Mouse (Mus musculus): ENCODE results near the gene Myh7b. TPM values are rescaled to one million over a fixed set of nuclear protein-coding genes. Genes with fewer than 3 reads are reported as not detected.
A peak's percentile ranks its signal among the peaks of the same experiment; 100 is the strongest.

The Myh7b gene
- polyA plus RNA-seq, 1 experiment, result not detected

DNA sequence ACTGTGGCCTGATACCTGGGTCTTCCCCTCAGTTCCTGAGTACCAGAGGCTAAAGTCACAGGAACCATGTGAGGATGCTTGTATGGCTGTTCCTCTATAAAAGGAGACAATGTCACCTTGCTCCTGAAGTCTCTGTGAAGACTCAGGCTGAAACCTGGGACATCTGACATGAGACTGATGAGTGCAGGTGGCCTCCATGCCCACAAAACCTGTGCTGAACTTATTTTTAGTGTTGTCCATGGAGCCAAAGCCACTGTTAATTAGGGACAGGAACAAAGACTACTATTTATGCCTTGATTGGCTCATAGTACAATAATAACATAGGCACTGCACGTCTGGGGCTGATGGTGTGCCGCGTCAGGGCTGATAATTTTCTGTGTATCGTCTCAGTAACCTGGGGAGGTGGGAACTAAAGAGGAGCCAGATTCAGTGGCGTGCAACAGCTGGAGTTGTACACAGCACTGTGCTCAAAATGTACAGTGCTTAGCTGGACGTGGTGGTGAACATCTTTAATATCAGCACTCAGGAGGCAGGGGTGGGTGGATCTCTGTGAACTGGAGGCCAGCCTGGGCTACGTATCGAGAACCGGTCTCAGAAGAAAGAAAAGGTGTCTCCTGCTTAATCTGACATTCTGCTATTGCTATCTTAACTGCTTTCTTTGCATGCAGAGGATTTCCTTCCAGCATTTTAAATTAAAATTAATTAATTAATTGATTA lies 980 bp downstream of the Myh7b start:
- 85% methylated on average over 9 of the region's 9 CpGs for WGBS
- TF ChIP-seq CTCF (IDR thresholded peaks at IDR 0.05; ENCODE audit: insufficient read depth, low read depth, low read length) (no peak), POLR2A (IDR thresholded peaks at IDR 0.05; ENCODE audit: insufficient read depth, low read depth, low read length) (no peak)

DNA sequence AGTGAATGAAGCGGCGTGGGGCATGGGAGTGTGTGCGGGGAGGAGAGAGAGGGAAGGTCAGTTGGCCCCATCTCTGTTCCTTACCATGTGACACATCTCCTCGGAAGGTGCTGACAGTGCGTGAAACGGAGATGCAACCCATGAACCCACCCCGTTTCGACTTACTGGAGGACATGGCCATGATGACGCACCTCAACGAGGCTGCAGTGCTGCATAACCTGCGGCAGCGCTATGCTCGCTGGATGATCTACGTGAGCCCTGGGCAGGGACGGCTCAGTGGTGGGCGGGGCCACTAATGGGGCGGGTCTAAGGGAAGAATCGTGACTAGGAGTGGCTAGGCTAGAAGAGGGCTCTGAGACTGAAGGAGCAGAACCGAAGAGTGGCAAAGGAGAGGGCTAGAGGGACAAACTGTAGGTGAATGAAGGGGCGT lies 2.3 kb downstream of the Myh7b start:
- Histone ChIP-seq H3K4me3 (ENCODE audit: insufficient read depth, low read depth, low read length) (peak overlapping the region; percentile 31), H3K27ac (ENCODE audit: insufficient read depth, low read depth, low read length) (no peak overlapping the region), H3K4me1 (ENCODE audit: control insufficient read depth, insufficient read depth, low read length) (peaks cover 7% of the 10 kb centered on the region)
- no peak for TF ChIP-seq CTCF (IDR thresholded peaks at IDR 0.05; ENCODE audit: insufficient read depth, low read depth, low read length)
- WGBS, result 10% methylated on average over 20 of the region's 20 CpGs

More for the DNA sequence above, 980 bp downstream of the Myh7b start:
- no peak overlapping the region for H3K27ac ChIP-seq (ENCODE audit: insufficient read depth, low read depth, low read length)
- peaks cover 7% of the 10 kb centered on the region for H3K4me1 ChIP-seq (ENCODE audit: control insufficient read depth, insufficient read depth, low read length)
- no peak overlapping the region for H3K4me3 ChIP-seq (ENCODE audit: insufficient read depth, low read depth, low read length)

DNA sequence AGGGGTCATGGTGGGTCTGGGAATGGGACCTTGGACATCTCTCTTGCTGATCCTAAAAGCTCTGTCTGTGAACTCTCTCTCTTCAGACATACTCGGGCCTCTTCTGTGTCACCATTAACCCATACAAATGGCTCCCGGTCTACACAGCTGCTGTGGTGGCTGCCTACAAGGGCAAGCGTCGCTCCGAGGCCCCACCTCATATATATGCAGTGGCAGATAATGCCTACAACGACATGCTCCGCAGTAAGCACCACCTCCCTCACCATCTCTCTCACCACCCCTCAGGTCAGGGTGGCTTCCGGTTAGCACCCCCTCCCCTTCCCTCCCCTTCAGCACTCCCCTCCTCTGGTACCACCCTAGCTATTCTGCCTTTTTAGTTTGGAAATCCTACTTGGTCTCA lies 2.9 kb downstream of the Myh7b start:
- Histone ChIP-seq H3K4me1 (ENCODE audit: control insufficient read depth, insufficient read depth, low read length) (peaks cover 7% of the 10 kb centered on the region), H3K27ac (ENCODE audit: insufficient read depth, low read depth, low read length) (no peak overlapping the region), H3K4me3 (ENCODE audit: insufficient read depth, low read depth, low read length) (no peak overlapping the region)
- no peak for TF ChIP-seq POLR2A (IDR thresholded peaks at IDR 0.05; ENCODE audit: insufficient read depth, low read depth, low read length)
- TF ChIP-seq CTCF (IDR thresholded peaks at IDR 0.05; ENCODE audit: insufficient read depth, low read depth, low read length), result no peak
- 79% methylated on average over 8 of the region's 8 CpGs for WGBS

DNA sequence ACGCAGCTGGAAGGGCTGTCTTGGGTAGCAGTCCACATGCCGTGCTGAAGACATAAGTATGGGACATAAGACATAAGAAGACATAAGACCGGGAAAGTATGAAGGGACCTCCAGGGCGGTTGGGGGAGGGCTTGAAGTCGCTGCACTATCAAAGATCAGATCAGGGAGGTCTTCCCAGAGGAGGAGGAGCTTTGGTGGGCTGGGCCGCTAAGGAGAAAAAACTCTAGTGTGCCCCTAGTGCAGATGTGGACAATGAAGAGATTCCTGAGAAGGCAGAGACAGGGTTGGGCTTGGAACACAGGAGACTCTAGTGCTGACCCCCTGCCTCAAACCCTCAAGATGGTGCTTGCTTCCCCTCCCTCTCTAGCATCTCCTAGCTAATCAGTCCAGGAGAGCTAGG lies 6.0 kb downstream of the Myh7b start:
- peaks cover 7% of the 10 kb centered on the region for H3K4me1 ChIP-seq (ENCODE audit: control insufficient read depth, insufficient read depth, low read length)
- TF ChIP-seq POLR2A (IDR thresholded peaks at IDR 0.05; ENCODE audit: insufficient read depth, low read depth, low read length), result no peak
- no peak for TF ChIP-seq CTCF (IDR thresholded peaks at IDR 0.05; ENCODE audit: insufficient read depth, low read depth, low read length)
- no peak overlapping the region for H3K27ac ChIP-seq (ENCODE audit: insufficient read depth, low read depth, low read length)
- WGBS, result 54% methylated on average over 6 of the region's 6 CpGs
- no peak overlapping the region for H3K4me3 ChIP-seq (ENCODE audit: insufficient read depth, low read depth, low read length)

DNA sequence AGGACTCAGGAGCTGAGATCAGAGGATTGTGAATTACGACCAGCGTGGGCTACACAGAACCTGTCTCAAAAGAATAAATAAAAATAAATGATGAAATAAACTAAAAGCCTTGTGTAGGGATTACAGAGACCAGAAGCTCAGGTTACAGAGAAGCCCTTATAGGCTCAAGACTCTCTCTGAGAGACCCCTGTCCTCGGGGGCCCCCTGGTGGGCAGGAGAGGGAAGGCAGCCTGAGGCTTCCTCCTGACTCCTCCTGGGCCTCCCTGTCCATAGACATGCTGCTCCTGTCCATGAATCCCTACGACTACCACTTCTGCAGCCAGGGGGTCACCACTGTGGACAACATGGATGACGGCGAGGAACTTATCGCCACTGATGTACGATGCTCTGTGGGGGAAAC lies 8.8 kb downstream of the Myh7b start:
- 20% methylated on average over 8 of the region's 8 CpGs for WGBS

DNA sequence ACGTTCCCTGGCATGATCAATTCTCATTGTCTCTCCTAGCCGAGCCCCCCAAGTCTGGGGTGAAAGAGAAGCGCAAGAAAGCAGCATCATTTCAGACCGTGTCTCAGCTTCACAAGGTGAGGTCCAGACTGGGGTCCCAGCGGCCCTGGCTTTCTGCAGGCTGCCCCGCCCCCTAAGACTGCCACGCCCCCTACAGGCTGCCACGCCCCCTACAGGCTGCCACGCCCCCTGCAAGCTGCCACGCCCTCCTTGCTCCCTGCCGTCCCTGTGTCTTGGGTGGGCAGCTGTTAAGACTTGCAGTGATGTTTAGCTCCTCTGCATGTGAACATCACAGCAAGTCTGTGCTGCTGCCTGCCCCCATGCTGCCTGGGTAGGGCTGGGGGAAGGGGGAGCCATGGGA lies 11.6 kb downstream of the Myh7b start:
- peaks cover 4% of the 10 kb centered on the region; the same call in 1 of the 2 replicates for H3K4me1 ChIP-seq (ENCODE audit: control insufficient read depth, insufficient read depth, low read length)
- no peak for TF ChIP-seq CTCF (IDR thresholded peaks at IDR 0.05; ENCODE audit: insufficient read depth, low read depth, low read length)
- TF ChIP-seq POLR2A (IDR thresholded peaks at IDR 0.05; ENCODE audit: insufficient read depth, low read depth, low read length), result no peak
- H3K27ac ChIP-seq (ENCODE audit: insufficient read depth, low read depth, low read length), result no peak overlapping the region
- 26% methylated on average over 11 of the region's 11 CpGs for WGBS
- no peak overlapping the region for H3K4me3 ChIP-seq (ENCODE audit: insufficient read depth, low read depth, low read length)

More for the DNA sequence above, 8.8 kb downstream of the Myh7b start:
- peak; percentile 94 for TF ChIP-seq CTCF (IDR thresholded peaks at IDR 0.05; ENCODE audit: insufficient read depth, low read depth, low read length)
- TF ChIP-seq POLR2A (IDR thresholded peaks at IDR 0.05; ENCODE audit: insufficient read depth, low read depth, low read length), result no peak
- Histone ChIP-seq H3K27ac (ENCODE audit: insufficient read depth, low read depth, low read length) (no peak overlapping the region), H3K4me1 (ENCODE audit: control insufficient read depth, insufficient read depth, low read length) (no peaks in the 10 kb centered on the region), H3K4me3 (ENCODE audit: insufficient read depth, low read depth, low read length) (no peak overlapping the region)

DNA sequence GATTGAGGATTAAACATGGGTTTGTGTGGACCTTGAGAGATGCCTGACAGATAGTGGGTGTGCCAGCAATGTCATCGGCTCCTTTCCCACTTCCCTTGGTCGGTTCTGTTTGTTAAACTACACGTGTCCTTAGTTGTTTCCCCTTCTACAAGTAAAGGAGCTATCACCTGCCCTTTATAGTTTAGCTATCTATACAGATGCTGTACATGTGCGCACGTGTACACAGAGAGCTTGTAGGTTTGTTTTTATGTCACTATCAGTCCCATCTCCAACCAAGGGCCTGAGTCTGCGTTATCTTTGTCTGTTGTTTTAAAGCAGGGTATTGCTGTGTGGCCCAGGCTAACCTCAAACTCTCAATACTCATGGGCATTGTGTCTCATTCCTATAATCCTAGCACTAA lies 13.0 kb downstream of the Myh7b start:
- Histone ChIP-seq H3K4me3 (ENCODE audit: insufficient read depth, low read depth, low read length) (no peak overlapping the region), H3K27ac (ENCODE audit: insufficient read depth, low read depth, low read length) (no peak overlapping the region), H3K4me1 (ENCODE audit: control insufficient read depth, insufficient read depth, low read length) (peaks cover 11% of the 10 kb centered on the region)
- TF ChIP-seq POLR2A (IDR thresholded peaks at IDR 0.05; ENCODE audit: insufficient read depth, low read depth, low read length) (no peak), CTCF (IDR thresholded peaks at IDR 0.05; ENCODE audit: insufficient read depth, low read depth, low read length) (no peak)
- WGBS, result 92% methylated on average over 6 of the region's 6 CpGs

DNA sequence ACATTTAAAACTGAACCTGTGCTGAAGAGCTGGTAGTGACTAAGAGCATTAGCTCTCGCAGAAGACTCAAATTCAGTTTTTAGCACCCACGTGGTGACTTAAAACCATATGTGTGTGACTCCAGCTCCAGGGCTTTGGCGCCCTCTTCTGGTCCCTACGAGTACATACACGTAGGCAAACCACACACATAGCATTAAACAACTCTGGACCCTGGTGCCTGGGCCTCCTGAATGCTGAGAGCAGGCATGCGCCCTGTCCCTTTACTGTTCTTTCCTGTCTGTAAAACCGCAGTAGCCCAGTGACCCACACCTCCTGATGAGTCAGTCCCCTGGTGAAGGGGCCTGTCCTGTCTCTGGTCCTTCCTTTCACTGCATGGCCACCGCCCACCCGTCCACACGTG lies 13.7 kb downstream of the Myh7b start:
- Histone ChIP-seq H3K4me1 (ENCODE audit: control insufficient read depth, insufficient read depth, low read length) (peaks cover 19% of the 10 kb centered on the region), H3K4me3 (ENCODE audit: insufficient read depth, low read depth, low read length) (no peak overlapping the region), H3K27ac (ENCODE audit: insufficient read depth, low read depth, low read length) (no peak overlapping the region)
- TF ChIP-seq CTCF (IDR thresholded peaks at IDR 0.05; ENCODE audit: insufficient read depth, low read depth, low read length), result 0 out of 2 replicates have a peak, but pooled peaks have one; percentile 17
- no peak for TF ChIP-seq POLR2A (IDR thresholded peaks at IDR 0.05; ENCODE audit: insufficient read depth, low read depth, low read length)
- WGBS, result 47% methylated on average over 10 of the region's 10 CpGs

DNA sequence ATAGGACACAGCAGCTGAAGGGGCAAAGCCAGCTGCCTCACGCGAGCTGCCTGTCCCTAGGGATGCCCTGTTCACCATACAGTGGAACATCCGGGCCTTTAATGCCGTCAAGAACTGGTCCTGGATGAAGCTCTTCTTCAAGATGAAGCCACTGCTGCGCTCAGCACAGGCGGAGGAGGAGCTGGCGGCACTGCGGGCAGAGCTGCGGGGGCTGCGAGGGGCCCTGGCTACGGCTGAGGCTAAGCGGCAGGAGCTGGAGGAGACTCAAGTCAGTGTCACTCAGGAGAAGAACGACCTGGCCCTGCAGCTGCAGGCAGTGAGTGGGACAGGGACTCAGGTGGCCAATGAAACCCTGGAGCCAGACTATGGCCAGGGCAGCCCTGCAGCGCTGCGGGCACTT lies 15.3 kb downstream of the Myh7b start:
- Histone ChIP-seq H3K4me1 (ENCODE audit: control insufficient read depth, insufficient read depth, low read length) (peaks cover 28% of the 10 kb centered on the region), H3K27ac (ENCODE audit: insufficient read depth, low read depth, low read length) (no peak overlapping the region), H3K4me3 (ENCODE audit: insufficient read depth, low read depth, low read length) (no peak overlapping the region)
- 57% methylated on average over 15 of the region's 15 CpGs for WGBS
- TF ChIP-seq POLR2A (IDR thresholded peaks at IDR 0.05; ENCODE audit: insufficient read depth, low read depth, low read length) (no peak), CTCF (IDR thresholded peaks at IDR 0.05; ENCODE audit: insufficient read depth, low read depth, low read length) (no peak)
